Mouse (Mus musculus) olfactory bulb, adult 2 months (tissue): Measurements from ENCODE around the gene Ppef2.

Experiments
- CTCF ChIP-seq: fragments of 200-500 bp; IDR thresholded peaks from 2 replicates; pipeline ENCODE4 v1.5.1; 2012; ENCODE audit warnings: low read depth, mild to moderate bottlenecking, low read length, moderate library complexity; ENCODE audit not compliant: insufficient read depth
- POLR2A ChIP-seq: fragments of 200-500 bp; IDR thresholded peaks from 2 replicates; pipeline ENCODE4 v1.6.1; 2012; ENCODE audit warnings: mild to moderate bottlenecking, low read depth, low read length, moderate library complexity; ENCODE audit not compliant: insufficient read depth

- no peak for TF ChIP-seq CTCF
- no peak for TF ChIP-seq POLR2A
These were observed 43.8 kb downstream of the Ppef2 start for GRCm38 (mm10) chr5:92212231-92212630.
